Mouse (Mus musculus): ENCODE measurements around the gene Sema6d. TPM values are rescaled to one million over a fixed set of nuclear protein-coding genes. Genes with fewer than 3 reads are reported as not detected.

Sema6d gene
- total RNA-seq, 2 experiments from 2014 or later: 16.2 to 19.5 TPM

GRCm38 (mm10) chr2:124385722-124386121 is 296.0 kb downstream of the Sema6d start:
- DNase-seq: no peak
- intact Hi-C loops (cut with DNase I): no loop called here

GRCm38 (mm10) chr2:124388269-124388668 is 298.5 kb downstream of the Sema6d start:
- intact Hi-C loops (cut with DNase I): no loop called here
- no peak for DNase-seq

DNA sequence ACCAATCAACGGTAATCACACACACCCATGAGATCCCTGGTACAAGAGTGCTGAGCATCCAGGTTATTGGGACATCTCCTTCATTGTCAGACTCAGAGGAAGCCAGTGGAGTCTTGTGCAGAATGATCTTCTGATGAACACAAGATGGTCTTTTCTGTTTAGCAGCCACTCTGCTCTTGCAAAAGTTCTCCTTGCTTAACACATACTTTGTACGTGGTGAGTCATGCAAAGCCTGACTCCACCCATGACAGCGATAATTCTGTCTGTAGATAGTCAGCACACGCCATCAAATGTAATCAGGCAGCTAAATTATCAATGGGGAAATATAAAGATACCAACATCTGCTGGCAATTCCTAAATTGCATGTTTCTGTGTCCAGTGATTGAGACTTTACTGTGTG is 307.0 kb downstream of the Sema6d start:
- no peak for DNase-seq
- intact Hi-C loops (cut with DNase I): no loop called here

DNA sequence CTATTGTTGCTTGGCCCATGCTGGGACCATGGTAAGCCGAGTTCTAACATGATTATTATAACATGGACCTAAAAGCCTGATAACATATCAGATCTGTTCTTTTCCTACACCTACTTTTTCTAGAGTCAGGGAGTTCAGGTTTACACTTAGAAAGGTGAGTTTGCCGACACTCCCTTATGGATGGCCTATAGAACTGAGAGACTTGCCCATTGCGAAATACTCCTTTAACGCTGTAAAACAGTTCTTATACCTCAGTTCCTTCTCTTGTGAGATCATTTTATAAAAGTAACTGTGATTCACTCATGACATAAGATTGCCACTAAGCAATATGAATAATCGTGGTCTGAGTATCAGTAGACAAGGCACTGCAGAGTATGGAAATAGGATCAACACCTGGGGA is 307.5 kb downstream of the Sema6d start:
- DNase-seq: no peak
- intact Hi-C loops (cut with DNase I): no loop called here

GRCm38 (mm10) chr2:124399611-124400010 is 309.8 kb downstream of the Sema6d start:
- intact Hi-C loops (cut with DNase I): no loop called here
- no peak for DNase-seq

GRCm38 (mm10) chr2:124401727-124402380 is 312.1 kb downstream of the Sema6d start:
- no peak for DNase-seq
- intact Hi-C loops (cut with DNase I): no loop called here

DNA sequence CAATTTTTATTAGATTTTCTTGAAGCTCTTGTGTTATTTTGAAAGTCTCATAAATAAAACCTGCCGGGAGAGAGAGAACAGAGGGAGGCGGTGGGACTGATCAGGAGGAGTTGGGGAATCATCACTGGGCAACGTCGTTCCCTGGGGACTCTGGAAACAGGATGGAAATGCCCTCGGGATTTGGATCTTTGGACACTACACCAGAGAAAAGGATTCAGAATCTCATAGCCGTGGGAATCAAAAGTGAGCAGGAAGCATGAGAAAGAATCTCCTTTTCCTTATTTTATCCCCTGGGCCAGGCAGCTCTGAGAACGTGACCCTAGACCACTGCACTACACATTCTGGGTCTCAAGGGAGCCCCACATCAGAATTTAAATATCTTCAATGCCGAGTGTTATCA is 313.8 kb downstream of the Sema6d start:
- intact Hi-C loops (cut with DNase I): no loop called here
- DNase-seq: peak in 1 of 2 experiments; percentile 14

DNA sequence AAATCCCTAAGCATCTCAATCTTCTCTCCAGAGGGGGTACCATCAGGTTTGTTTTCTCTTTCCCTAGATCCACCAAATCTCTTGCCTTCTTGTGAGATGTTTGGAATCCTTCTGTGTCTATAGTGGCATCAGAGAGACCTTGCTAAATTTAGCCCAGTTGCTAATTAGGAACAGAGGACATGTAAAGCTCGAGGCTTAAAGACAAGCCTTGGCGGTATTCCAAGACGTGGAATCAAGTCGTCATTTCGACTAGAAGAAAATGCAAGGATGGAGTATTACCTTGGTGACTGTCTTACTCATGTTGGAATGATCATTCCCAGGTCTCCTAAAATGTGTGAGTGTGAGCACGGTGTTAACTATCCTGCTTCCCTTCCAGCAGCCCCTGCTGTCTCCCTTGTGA is 314.2 kb downstream of the Sema6d start:
- DNase-seq: no peak
- intact Hi-C loops (cut with DNase I): no loop called here

GRCm38 (mm10) chr2:124404631-124405562 is 315.1 kb downstream of the Sema6d start:
- intact Hi-C loops (cut with DNase I): no loop called here
- DNase-seq: no peak

- DNase-seq: no peak
- intact Hi-C loops (cut with DNase I): no loop called here
These were observed 319.2 kb downstream of the Sema6d start for GRCm38 (mm10) chr2:124408956-124409355.

DNA sequence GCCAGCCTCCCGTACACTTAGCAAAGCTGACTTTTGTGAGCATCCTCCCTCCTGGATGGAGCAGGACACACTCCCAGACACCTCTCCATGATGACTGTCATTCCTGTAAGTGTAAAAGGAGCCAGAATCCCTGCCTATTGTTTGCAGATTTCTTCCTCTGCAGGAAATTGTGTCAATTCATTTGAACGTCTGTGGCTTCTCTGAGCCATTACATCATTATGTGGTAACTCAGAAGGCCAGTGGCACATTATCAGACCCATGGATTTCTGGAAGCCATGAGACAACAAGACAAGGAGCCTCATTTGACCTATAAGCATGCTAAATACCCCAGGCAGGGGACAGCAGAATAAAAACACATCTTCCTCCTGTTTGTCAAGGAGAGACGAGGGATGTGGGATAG is 327.0 kb downstream of the Sema6d start:
- DNase-seq: no peak
- intact Hi-C loops (cut with DNase I): no loop called here

GRCm38 (mm10) chr2:124418319-124418718 is 328.6 kb downstream of the Sema6d start:
- intact Hi-C loops (cut with DNase I): no loop called here
- no peak for DNase-seq

DNA sequence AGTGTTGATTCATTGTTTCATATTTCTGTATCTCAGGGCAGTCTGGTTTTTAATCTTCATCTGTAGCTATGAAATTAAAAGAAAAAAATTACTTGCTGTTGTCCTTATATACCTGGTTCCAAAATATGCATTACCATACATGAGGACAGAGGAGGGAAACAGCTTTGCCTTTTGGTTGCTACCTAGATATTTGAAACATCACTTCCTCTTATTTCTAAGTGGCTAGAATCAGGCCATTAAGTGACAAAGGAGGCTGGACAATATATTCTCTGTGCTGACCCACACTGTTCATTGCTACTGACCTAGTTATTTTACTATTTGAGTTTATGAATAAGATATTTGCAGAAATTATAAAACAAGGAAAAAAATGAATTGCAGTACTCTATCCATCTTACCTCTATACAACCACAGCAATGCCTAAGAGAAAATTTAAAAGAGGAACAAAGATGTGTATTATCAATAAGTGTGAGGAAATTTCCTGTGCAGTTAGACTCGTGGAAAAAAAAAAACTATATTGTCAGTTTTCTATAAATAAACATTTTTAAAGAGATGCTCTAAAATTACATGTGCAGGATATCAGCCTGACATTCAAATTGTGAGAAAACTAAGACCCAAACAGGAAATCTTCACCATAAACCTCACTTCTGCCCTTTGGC is 330.5 kb downstream of the Sema6d start:
- no peak for DNase-seq
- intact Hi-C loops (cut with DNase I): no loop called here

GRCm38 (mm10) chr2:124429744-124430143 is 340.0 kb downstream of the Sema6d start:
- no peak for DNase-seq
- intact Hi-C loops (cut with DNase I): no loop called here

DNA sequence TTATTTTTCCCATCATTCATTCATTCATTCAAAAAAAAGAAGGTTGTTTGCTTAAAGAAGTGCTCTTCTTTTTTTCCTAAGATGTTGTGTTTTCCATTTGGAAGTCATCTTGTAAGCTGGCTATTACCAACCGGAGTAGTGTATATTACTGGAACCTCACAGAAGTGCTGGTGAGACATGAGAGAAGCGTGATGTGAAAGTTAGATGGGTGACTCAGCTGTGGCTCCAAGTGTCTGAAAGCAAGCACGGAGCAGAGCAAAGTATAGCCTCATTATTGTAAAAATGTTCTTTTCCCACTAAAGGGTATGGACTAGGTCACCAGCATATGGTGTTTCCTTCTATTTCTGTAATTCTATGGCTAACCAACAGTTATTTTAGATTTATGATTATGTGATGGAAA is 340.9 kb downstream of the Sema6d start:
- intact Hi-C loops (cut with DNase I): no loop called here
- DNase-seq: no peak

DNA sequence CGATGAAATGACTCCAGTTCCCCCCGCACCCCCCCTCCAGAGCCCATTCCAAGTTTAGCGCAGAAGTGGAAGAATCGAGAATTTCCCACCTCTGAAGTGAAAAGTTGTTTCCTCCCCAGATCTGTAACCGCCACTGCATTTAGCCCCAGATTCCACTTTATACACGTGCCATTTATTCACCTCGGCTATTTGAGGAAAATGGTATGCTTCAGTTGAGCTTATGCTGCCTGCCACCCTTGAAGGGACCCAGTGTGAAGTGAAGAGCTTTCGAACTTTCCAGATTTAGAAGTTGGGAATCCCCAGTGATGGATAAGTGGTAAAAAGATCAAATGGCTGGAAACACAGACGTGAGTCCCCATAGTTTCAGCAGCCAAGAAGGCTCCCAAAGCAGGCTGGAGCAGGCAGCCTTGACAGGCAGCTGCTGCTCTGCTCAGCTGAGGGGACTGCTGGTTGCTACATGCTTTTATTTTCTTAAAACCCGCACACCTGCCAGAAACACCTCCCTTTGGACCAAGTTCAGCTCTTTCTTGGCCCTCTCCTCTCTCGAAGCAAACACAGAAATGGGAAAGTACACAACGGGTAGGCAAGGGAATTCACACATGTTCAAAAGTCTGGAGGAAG is 345.7 kb downstream of the Sema6d start:
- intact Hi-C loops (cut with DNase I): no loop called here
- no peak for DNase-seq

DNA sequence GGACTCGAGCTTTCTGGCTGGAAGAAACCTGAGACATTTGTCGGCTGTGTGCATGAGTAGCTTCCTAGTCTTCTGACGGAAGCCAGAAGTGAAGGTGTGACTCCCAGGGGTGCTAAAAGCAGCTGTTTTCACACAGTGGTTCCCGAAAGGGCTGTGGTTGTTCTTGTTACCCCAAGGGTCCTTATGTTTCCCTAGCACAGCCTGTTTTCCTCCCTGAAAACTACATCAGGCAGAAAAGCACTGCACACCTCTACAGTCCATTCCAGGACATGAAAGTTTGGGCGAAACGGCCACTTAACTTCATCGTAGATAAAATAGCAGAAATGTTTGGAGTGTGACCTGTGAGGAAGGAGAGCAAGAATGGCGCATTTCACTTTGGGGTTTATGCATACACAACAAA is 346.9 kb downstream of the Sema6d start:
- intact Hi-C loops (cut with DNase I): no loop called here
- no peak for DNase-seq

GRCm38 (mm10) chr2:124444199-124444598 is 354.4 kb downstream of the Sema6d start:
- DNase-seq: no peak
- intact Hi-C loops (cut with DNase I): no loop called here

DNA sequence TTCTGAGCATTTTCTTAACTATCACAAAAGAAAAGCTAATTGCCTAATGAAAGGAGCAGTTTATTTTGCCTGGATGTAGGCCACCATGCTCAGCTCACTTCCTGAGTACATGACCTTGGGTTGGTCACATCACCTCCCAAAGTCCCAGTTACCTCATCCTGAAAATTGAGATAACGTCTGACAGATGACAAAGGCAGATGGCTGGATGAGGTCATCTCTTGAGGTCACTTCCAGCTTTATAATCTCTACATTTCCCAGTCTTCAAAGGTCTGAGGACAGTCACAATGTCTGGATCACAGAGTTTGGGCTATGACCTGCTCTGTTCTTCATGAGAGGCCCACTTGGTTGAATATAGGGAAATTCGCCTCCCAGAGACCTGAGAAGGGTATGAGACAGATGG is 366.1 kb downstream of the Sema6d start:
- intact Hi-C loops (cut with DNase I): no loop called here
- DNase-seq: no peak

- intact Hi-C loops (cut with DNase I): no loop called here
- no peak for DNase-seq
These were observed 367.2 kb downstream of the Sema6d start for GRCm38 (mm10) chr2:124456999-124457398.

- no peak for DNase-seq
- intact Hi-C loops (cut with DNase I): no loop called here
These were observed 368.3 kb downstream of the Sema6d start for GRCm38 (mm10) chr2:124458028-124458427.
